Mouse (Mus musculus) forebrain, embryonic 11.5 days (tissue): ENCODE data around the gene Gclm. TPM values are rescaled to one million over a fixed set of nuclear protein-coding genes. Genes with fewer than 3 reads are reported as not detected.

Experiments
- ATAC-seq: fragments of 200-750 bp; cut with Nextera tagmentation; replicated peaks from 2 replicates; pipeline ENCODE4 v1.8.0; 2017; ENCODE audit warnings: moderate TSS enrichment; ENCODE audit not compliant: low FRiP score
- DNase-seq: peaks from one replicate; pipeline ENCODE4 v3.0.0-alpha.2; 2017; ENCODE audit warnings: low spot score
- H3K27ac ChIP-seq: fragments of 300-500 bp; sonication (generic); 2 replicates; pipeline ENCODE4 v1.5.1; 2014; ENCODE audit warnings: low read depth, low read length
- H3K27me3 ChIP-seq: fragments of 300-500 bp; sonication (generic); 2 replicates; pipeline ENCODE4 v1.6.1; 2014; ENCODE audit warnings: mild to moderate bottlenecking, low read length, mixed read lengths; ENCODE audit not compliant: control insufficient read depth, insufficient read depth
- H3K36me3 ChIP-seq: fragments of 300-500 bp; sonication (generic); 2 replicates; pipeline ENCODE4 v1.6.1; 2014; ENCODE audit warnings: mild to moderate bottlenecking, low read length, moderate library complexity, mixed read lengths; ENCODE audit not compliant: control insufficient read depth, insufficient read depth
- H3K4me1 ChIP-seq: fragments of 300-500 bp; sonication (generic); replicated peaks from 2 replicates; pipeline ENCODE4 v1.6.1; 2014; ENCODE audit warnings: low read length, mixed read lengths; ENCODE audit not compliant: control insufficient read depth, insufficient read depth
- H3K4me2 ChIP-seq: fragments of 300-500 bp; sonication (generic); 2 replicates; pipeline ENCODE4 v1.6.1; 2014; ENCODE audit warnings: low read depth, mild to moderate bottlenecking, low read length, moderate library complexity, mixed read lengths; ENCODE audit not compliant: severe bottlenecking
- H3K4me3 ChIP-seq: fragments of 300-500 bp; sonication (generic); 2 replicates; pipeline ENCODE4 v1.5.1; 2014; ENCODE audit warnings: low read depth, low read length
- H3K9ac ChIP-seq: fragments of 300-500 bp; sonication (generic); 2 replicates; pipeline ENCODE4 v1.6.1; 2014; ENCODE audit warnings: low read length
- H3K9me3 ChIP-seq: fragments of 300-500 bp; sonication (generic); 2 replicates; pipeline ENCODE4 v1.6.1; 2016; ENCODE audit warnings: low read length, mixed read lengths; ENCODE audit not compliant: control insufficient read depth
- WGBS: fragments of 180-500 bp; shearing (Covaris S2); extraction: QIAGEN DNeasy Blood & Tissue Kit; methylation state at CpG from one replicate; pipeline ENCODE4 v1.1.7; 2014; 5-methylcytosine and 5-hydroxymethylcytosine counted together
- polyA plus RNA-seq: library from polyadenylated mRNA; unstranded; fragments of >200 nt; fragmentation: Nextera tagmentation; extraction: Ambion mirVana; gene quantifications from 2 replicates; pipeline ENCODE4 v1.2.1, GENCODE M21; 2014

Gene Gclm
- polyA plus RNA-seq, 1 experiment from 2014 or later: 64.6 TPM

DNA sequence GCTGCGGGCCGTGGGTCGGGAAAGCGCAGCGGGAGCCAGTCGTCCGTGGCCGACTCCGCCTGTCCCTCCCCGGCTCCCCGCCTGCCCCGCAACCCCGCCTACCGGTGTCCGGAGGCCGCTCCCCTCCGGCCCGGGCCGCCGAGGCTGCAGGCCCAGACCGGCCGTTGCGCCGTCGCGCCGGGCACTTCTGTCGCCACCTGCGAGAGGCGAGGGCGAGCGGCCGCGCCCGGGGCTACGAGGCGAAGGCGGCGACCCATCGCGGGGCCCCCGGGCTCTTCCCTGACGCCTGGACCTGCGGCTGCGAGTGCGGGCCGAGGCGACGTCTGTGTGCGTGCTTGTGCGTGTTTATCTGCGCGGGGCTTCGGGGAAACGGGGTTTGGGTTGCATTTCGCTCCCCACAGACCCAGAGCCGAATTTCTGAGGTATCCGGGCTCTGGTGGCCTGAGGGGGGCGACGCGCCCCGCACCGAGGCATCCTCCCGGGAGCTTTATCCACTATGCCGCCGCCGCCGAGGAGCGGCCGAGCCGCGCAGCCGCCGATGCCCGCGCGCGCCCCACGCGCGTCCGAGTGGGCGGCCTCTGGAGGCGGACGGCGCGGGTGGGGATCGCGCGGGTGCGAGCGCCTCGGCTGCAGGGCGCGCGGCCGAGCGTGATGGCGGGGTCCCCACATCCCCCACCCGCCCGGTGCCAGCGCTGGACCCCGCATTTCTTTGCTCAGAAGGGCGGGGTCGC is 48.0 kb downstream of the Gclm start:
- Histone ChIP-seq H3K27ac (peak overlapping the region; percentile 99), H3K9me3 (no peaks in the 10 kb centered on the region), H3K4me3 (peak overlapping the region; percentile 83), H3K27me3 (no peaks in the 10 kb centered on the region), H3K9ac (peak overlapping the region; percentile 93), H3K4me2 (peak overlapping the region; percentile 63), H3K36me3 (no peaks in the 10 kb centered on the region), H3K4me1 (peaks cover 12% of the 10 kb centered on the region; the same call in 1 of the 2 replicates)
- peak; percentile 76 for ATAC-seq
- under 1% methylated on average over 101 of the region's 105 CpGs for WGBS
- no peak for DNase-seq

DNA sequence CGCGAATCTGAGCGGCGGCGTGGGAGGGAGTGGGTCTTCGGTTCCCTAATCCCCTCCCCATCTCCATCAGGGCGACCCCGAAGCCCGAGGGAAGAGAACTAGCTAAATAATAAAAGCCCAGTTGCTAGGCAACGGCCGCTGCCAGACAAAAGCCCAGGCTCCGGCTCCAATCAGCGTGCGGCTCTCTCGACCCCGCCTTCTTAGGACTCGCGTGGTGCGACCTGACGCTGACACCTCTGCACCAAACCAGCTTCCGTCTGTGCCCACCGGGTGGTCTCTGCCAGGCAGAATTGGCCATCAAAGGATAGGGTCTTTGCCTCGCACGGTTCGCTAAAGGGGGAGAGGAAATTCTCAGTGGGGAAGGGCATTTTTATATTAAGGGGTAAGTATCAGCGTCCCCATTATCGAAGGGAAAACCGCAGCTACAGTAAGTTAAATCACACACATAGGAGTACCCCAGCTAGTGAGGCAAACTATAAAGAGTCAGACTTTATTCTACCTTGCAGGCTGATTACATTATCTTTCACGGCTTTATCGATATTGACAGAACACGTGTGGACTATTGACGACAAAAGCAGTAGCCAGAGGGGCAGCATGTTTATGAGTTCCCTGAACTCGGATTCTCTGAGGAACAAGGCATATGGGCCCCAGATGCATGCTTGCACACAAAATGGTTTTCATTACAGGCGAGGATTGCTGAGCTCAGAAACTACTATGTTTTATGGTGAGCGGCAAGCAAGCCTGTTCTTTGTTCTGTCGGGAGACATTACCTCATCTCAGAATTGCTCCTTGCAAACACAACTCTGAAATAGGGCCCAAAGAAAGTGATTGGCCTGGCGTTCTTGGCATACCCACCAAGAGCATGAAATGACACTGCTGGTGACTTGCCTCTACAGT is 48.8 kb downstream of the Gclm start, which contains the start of gene Bcar3:
Gene Bcar3, plus strand, starts transcription at position 183 of the 897 bp plus-strand sequence.
- Histone ChIP-seq H3K4me3 (peak within 1 kb of the TSS; percentile 83), H3K9ac (peak within 1 kb of the TSS; percentile 93), H3K27me3 (no peaks in the 10 kb centered on the region), H3K27ac (peak within 1 kb of the TSS; percentile 99), H3K9me3 (no peaks in the 10 kb centered on the region), H3K4me2 (peak within 1 kb of the TSS; percentile 63), H3K4me1 (peaks cover 12% of the 10 kb centered on the region; the same call in 1 of the 2 replicates), H3K36me3 (no peaks in the 10 kb centered on the region)
- ATAC-seq: peak; percentile 91
- WGBS: 4% methylated on average over 37 of the region's 37 CpGs
- DNase-seq: peak; percentile 96

DNA sequence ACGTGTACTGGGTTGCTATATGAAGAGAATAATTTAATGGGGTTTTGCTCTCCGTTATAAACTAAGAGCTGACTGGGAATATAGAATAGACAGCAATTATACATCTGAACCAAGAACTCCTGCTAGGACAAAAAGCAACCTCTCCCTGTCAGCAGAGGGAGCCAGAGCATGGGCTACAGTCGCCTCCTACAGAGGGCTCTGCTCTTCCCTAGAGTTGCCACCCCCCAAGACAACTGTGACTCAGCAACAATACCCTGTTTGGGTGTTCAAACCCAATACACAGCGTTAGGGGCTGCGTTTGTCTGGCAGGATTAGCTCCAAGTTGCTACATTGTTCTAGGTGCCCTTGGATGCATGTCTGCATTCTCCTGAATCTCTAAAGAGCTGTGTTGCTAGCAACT is 50.2 kb downstream of the Gclm start:
- Histone ChIP-seq H3K9ac (no peak overlapping the region), H3K4me3 (no peak overlapping the region), H3K4me1 (peaks cover 12% of the 10 kb centered on the region; the same call in 1 of the 2 replicates), H3K9me3 (no peaks in the 10 kb centered on the region), H3K27ac (no peak overlapping the region), H3K36me3 (no peaks in the 10 kb centered on the region), H3K27me3 (no peaks in the 10 kb centered on the region), H3K4me2 (no peak overlapping the region)
- peak; percentile 76 for DNase-seq
- ATAC-seq: no peak
- 13% methylated on average over 5 of the region's 5 CpGs for WGBS

DNA sequence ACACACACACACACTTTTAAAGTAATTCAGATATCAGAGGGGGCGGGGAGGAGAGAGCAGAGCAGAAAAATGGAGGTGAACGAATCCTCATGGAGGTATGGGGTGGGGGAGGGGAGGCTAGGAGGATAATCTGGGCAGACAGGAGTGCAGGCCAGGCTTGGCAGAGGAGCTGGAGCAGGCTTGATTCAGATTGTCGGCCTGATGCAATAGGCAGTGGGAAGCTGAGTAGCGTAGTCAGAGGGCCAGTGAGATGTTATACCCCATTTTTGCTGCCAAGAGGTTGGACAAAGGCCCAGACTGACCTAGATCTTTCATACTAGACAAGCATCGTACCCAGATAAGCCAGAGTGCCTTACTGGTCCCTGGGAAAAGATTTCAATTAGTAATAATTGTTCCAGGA is 51.6 kb downstream of the Gclm start:
- no peak for ATAC-seq
- H3K27ac ChIP-seq: no peak overlapping the region
- no peak for DNase-seq
- no peak overlapping the region for H3K4me2 ChIP-seq
- no peak overlapping the region for H3K9ac ChIP-seq
- no peak overlapping the region for H3K4me3 ChIP-seq
- no peaks in the 10 kb centered on the region for H3K27me3 ChIP-seq
- no peaks in the 10 kb centered on the region for H3K36me3 ChIP-seq
- H3K4me1 ChIP-seq: peaks cover 14% of the 10 kb centered on the region; the same call in 1 of the 2 replicates
- no peaks in the 10 kb centered on the region for H3K9me3 ChIP-seq
- 69% methylated on average over 5 of the region's 5 CpGs for WGBS

DNA sequence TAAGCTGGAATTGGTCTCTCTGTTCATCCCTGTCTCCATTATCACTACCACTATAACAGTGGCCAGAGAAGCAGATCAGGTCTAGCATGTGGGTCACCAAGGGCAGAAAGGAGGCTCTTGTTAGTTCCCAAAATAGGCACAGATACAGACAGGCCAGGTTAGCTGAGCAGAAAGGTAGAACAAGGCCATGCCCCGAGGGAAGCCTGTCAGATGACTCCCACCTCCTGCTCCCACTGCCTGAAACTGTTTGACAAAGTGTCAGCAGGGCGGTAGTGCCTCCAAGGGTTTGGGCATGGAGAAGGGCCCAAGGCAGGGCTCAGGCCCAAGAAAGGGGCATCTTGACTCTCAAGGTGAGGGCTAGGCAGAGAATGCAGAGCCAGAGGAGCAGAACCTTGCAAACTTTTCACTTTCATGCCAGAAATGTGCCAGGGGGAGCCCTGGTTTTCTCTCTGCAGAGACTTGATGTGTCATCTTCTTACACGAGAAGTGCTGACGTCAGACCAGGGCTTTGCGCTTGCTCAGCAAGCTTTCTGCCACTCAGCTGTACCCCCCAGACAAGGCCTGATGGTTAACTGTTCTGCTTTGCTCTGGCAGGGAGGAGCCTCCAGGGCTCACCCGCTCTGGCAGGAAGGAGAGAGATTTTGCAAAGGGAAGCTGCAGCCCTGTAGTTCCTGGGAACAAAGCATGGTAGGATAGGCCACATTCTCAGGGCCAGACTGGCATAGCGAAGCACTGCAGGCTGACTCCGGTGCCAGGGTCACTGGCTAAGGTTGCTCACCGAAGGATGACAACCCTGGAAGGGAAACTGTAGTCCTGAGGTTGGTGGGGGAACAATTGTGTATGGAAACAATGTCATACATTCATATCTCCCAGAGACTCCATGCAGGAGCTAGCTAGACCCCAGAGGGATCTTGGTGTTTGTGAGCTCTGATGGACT is 55.9 kb downstream of the Gclm start:
- WGBS: 64% methylated on average over 9 of the region's 9 CpGs
- ATAC-seq: no peak
- H3K4me3 ChIP-seq: no peak overlapping the region
- H3K9ac ChIP-seq: no peak overlapping the region
- DNase-seq: peak; percentile 27
- H3K27me3 ChIP-seq: no peaks in the 10 kb centered on the region
- H3K4me1 ChIP-seq: peaks cover 2% of the 10 kb centered on the region; the same call in 1 of the 2 replicates
- no peak overlapping the region for H3K27ac ChIP-seq
- H3K4me2 ChIP-seq: no peak overlapping the region
- H3K9me3 ChIP-seq: no peaks in the 10 kb centered on the region
- H3K36me3 ChIP-seq: no peaks in the 10 kb centered on the region

GRCm38 (mm10) chr3:122304560-122304959 is 59.2 kb downstream of the Gclm start:
- 83% methylated on average over 4 of the region's 4 CpGs for WGBS
- Histone ChIP-seq H3K9ac (no peak overlapping the region), H3K4me1 (peaks cover 2% of the 10 kb centered on the region; the same call in 1 of the 2 replicates), H3K4me2 (no peak overlapping the region), H3K4me3 (no peak overlapping the region), H3K27ac (no peak overlapping the region), H3K36me3 (no peaks in the 10 kb centered on the region), H3K27me3 (no peaks in the 10 kb centered on the region), H3K9me3 (no peaks in the 10 kb centered on the region)
- ATAC-seq: no peak
- no peak for DNase-seq

DNA sequence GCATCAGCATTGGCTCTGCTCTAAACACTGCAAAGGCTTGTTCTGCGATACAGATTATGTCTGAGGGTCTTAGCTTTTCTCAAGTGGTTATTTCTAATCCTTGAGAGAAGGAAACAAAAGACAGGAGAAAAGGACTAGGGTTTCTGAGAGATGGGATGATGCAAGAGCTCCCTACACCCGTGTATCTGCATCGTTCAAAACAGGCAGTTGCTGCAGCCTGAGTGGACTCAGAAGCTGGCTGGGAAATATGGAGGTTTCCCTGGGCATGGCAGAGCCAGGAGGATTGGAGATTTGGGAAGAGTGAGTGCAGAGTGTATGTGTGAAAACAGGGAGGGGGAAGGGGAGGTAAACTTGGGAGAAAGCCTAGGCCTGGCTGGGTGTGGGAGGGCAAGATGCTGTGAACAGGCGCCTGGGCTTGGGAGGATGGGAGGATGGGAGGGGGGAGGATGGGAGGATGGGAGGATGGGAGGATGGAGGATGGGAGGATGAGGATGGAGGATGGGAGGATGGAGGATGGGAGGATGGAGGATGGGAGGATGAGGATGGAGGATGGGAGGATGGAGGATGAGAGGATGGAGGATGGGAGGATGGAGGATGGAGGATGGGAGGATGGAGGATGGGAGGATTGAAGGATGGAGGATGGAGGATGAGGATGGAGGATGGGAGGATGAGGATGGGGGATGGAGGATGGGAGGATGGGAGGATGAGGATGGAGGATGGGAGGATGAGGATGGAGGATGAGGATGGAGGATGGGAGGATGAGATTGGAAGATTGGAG is 62.7 kb downstream of the Gclm start:
- Histone ChIP-seq H3K4me3 (no peak overlapping the region), H3K9me3 (no peaks in the 10 kb centered on the region), H3K27ac (no peak overlapping the region), H3K9ac (no peak overlapping the region), H3K27me3 (no peaks in the 10 kb centered on the region), H3K4me2 (no peak overlapping the region), H3K4me1 (no peaks in the 10 kb centered on the region), H3K36me3 (no peaks in the 10 kb centered on the region)
- WGBS: 53% methylated on average over 4 of the region's 4 CpGs
- ATAC-seq (no peak; the same call in 1 of the 2 replicates), DNase-seq (no peak)
